In the genomic region with DNA sequence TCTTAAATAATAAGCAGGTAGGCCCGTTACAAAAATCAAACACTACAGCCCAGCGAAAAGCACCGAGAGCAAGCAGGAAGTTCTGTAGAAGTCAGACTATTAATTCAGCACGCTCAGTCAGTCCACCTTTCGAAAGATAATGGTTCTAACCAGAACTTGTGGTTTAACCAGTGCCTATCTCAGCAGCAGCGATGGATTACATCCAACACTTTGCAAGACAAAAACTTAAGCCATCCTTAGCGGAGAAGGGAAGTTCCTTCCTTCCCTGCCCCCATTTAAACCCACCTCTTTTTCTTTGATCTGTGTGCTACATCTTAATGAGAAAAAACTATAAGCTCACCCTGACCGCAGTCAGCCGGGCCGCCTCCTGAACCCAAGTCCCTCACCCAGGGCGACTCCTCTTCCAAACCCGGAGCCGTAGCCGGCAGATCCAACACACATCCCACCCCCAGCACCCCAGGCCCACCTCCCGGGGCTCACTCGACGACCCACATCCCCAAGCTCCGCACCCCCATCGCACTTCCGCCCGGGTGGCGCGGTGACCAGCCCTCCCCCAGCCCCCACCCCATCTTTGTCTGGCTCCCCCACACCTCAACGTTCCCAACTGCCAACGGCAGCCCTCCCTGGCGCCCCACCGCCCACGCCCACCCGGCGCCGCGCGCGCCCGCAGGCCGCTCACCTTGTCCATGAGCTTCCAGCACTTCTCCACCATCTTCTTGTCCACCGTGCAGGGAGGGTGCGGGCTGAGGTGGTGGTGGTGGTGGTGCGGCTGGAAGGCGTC, we compare ENCODE assay signal across 8 mouse cellular contexts. TPM values are rescaled to one million over a fixed set of nuclear protein-coding genes. Genes with fewer than 3 reads are reported as not detected.
DNase-seq lines count a peak whose midpoint lies in the region; ATAC-seq lines count a peak whose summit lies in the region.

No protein-coding gene starts in this region.

- H3K4me3 ChIP-seq in hindbrain, embryonic 11.5 days (ENCODE audit: low read depth, low read length): peak overlapping the region; percentile 56
- H3K4me3 ChIP-seq in lung, embryonic 16.5 days (ENCODE audit: low read length): peak overlapping the region; percentile 92

- H3K9ac ChIP-seq in hindbrain, embryonic 11.5 days (ENCODE audit: low read depth, low read length): peak overlapping the region; percentile 73
- peak overlapping the region; percentile 93 for H3K9ac ChIP-seq in lung, embryonic 16.5 days (ENCODE audit: low read length)

- H3K27me3 ChIP-seq in hindbrain, embryonic 11.5 days (ENCODE audit: control insufficient read depth, insufficient read depth, low read length): no peaks in the 10 kb centered on the region
- no peaks in the 10 kb centered on the region for H3K27me3 ChIP-seq in lung, embryonic 16.5 days (ENCODE audit: control insufficient read depth, insufficient read depth, low read depth, low read length)
- no peaks in the 10 kb centered on the region for H3K27me3 ChIP-seq in splenic B cell, adult 2 months (ENCODE audit: control insufficient read depth, insufficient read depth, low read length, poor library complexity, severe bottlenecking)

- H3K9me3 ChIP-seq in hindbrain, embryonic 11.5 days (ENCODE audit: control insufficient read depth, low read length): no peaks in the 10 kb centered on the region
- H3K9me3 ChIP-seq in lung, embryonic 16.5 days (ENCODE audit: control insufficient read depth, low read length): no peaks in the 10 kb centered on the region

- DNase-seq in embryo, embryonic 10.5 days (ENCODE audit: low spot score): peak; percentile 58
- DNase-seq in embryo, embryonic 10 days (ENCODE audit: low spot score): no peak
- peak; percentile 83 for DNase-seq in CD4-positive helper T cell, adult 2 months (ENCODE audit: low read depth, low spot score)
- no peak for DNase-seq in hindbrain, embryonic 11.5 days (ENCODE audit: low spot score)
- DNase-seq in splenic B cell, adult 2 months (ENCODE audit: low read depth, low spot score): peak; percentile 40
- no peak for DNase-seq in layer of hippocampus, adult 9-11 months

- peak; percentile 13 for ATAC-seq in common myeloid progenitor, adult 5-6 weeks (replicated peaks; ENCODE audit: low read depth, poor library complexity, severe bottlenecking)
- ATAC-seq in hindbrain, embryonic 11.5 days (ENCODE audit: low FRiP score): peak; percentile 84
- ATAC-seq in lung, embryonic 16.5 days (ENCODE audit: low read depth): peak; percentile 66

- peak overlapping the region; percentile 36 for H3K4me2 ChIP-seq in hindbrain, embryonic 11.5 days (replicated peaks; ENCODE audit: low read depth, low read length)
- H3K4me2 ChIP-seq in lung, embryonic 16.5 days (ENCODE audit: low read depth, low read length): peak overlapping the region; percentile 79

- no peaks in the 10 kb centered on the region for H3K4me1 ChIP-seq in hindbrain, embryonic 11.5 days (replicated peaks; ENCODE audit: control insufficient read depth, insufficient read depth, low read length)
- peaks cover 12% of the 10 kb centered on the region for H3K4me1 ChIP-seq in lung, embryonic 16.5 days (replicated peaks; ENCODE audit: control insufficient read depth, insufficient read depth, low read length)

- H3K27ac ChIP-seq in hindbrain, embryonic 11.5 days (ENCODE audit: low read depth, low read length): peak overlapping the region; percentile 76
- peak overlapping the region; percentile 92 for H3K27ac ChIP-seq in lung, embryonic 16.5 days (ENCODE audit: low read length)

- no peaks in the 10 kb centered on the region for H3K36me3 ChIP-seq in hindbrain, embryonic 11.5 days (ENCODE audit: control insufficient read depth, insufficient read depth, low read length)
- 0 out of 2 replicates have a peak, but pooled peaks cover under 1% of the 10 kb centered on the region for H3K36me3 ChIP-seq in lung, embryonic 16.5 days (ENCODE audit: control insufficient read depth, insufficient read depth, low read length)
- no peaks in the 10 kb centered on the region for H3K36me3 ChIP-seq in splenic B cell, adult 2 months (ENCODE audit: control insufficient read depth, insufficient read depth, low read length, poor library complexity, severe bottlenecking)

- WGBS in hindbrain, embryonic 11.5 days: 1% methylated on average over 37 of the region's 40 CpGs
- WGBS in lung, embryonic 16.5 days: under 1% methylated on average over 40 of the region's 40 CpGs

RNA-seq across cellular contexts. Expression of a gene that starts 0.6 kb away (rescaled TPM):
- total RNA-seq in common myeloid progenitor, adult 5-6 weeks (2017): 27.7 and 32.7 TPM in 2 replicates
- polyA plus RNA-seq in hindbrain, embryonic 11.5 days (2014; fragmentation: Nextera tagmentation; extraction: Ambion mirVana): 22.7 and 24.7 TPM in 2 replicates
- polyA plus RNA-seq in lung, embryonic 16.5 days (2015; fragmentation: Nextera tagmentation; extraction: Ambion mirVana): 15.3 and 15.5 TPM in 2 replicates

RNA-seq across cellular contexts. Expression of a gene that starts 7.3 kb away (rescaled TPM):
- not detected in 2 replicates for total RNA-seq in common myeloid progenitor, adult 5-6 weeks (2017)
- polyA plus RNA-seq in hindbrain, embryonic 11.5 days (2014; fragmentation: Nextera tagmentation; extraction: Ambion mirVana): not detected in 2 replicates
- polyA plus RNA-seq in lung, embryonic 16.5 days (2015; fragmentation: Nextera tagmentation; extraction: Ambion mirVana): 7.3 and 14.3 TPM in 2 replicates

RNA-seq across cellular contexts. Expression of a gene that starts 18.1 kb away (rescaled TPM):
- total RNA-seq in common myeloid progenitor, adult 5-6 weeks (2017): 0.58 TPM in 1 of 2 replicates, not detected in the other
- polyA plus RNA-seq in hindbrain, embryonic 11.5 days (2014; fragmentation: Nextera tagmentation; extraction: Ambion mirVana): 0.13 TPM in 1 of 2 replicates, not detected in the other
- polyA plus RNA-seq in lung, embryonic 16.5 days (2015; fragmentation: Nextera tagmentation; extraction: Ambion mirVana): 0.11 TPM in 1 of 2 replicates, not detected in the other

RNA-seq across cellular contexts. Expression of a gene that starts 35.2 kb away (rescaled TPM):
- 1.6 and 3.4 TPM in 2 replicates for total RNA-seq in common myeloid progenitor, adult 5-6 weeks (2017)
- 1.9 and 2.9 TPM in 2 replicates for polyA plus RNA-seq in hindbrain, embryonic 11.5 days (2014; fragmentation: Nextera tagmentation; extraction: Ambion mirVana)
- 9.5 and 10.4 TPM in 2 replicates for polyA plus RNA-seq in lung, embryonic 16.5 days (2015; fragmentation: Nextera tagmentation; extraction: Ambion mirVana)

RNA-seq across cellular contexts. Expression of a gene that starts 55.2 kb away (rescaled TPM):
- total RNA-seq in common myeloid progenitor, adult 5-6 weeks (2017): 4.2 and 4.8 TPM in 2 replicates
- polyA plus RNA-seq in hindbrain, embryonic 11.5 days (2014; fragmentation: Nextera tagmentation; extraction: Ambion mirVana): 2.9 and 5.7 TPM in 2 replicates
- polyA plus RNA-seq in lung, embryonic 16.5 days (2015; fragmentation: Nextera tagmentation; extraction: Ambion mirVana): 1.4 and 2.1 TPM in 2 replicates

Comparison
In these comparisons a context has a peak if more than half of its experiments do, and no peak if none do; other contexts are left out.
1. DNase-seq: peak in embryo, embryonic 10.5 days (single experiment), CD4-positive helper T cell, adult 2 months (single experiment) and splenic B cell, adult 2 months (single experiment); none in embryo, embryonic 10 days (single experiment), hindbrain, embryonic 11.5 days (single experiment) and layer of hippocampus, adult 9-11 months (single experiment).
2. ATAC-seq: peak in every context shown above with its lines; median percentile 84 in hindbrain, embryonic 11.5 days; 66 in lung, embryonic 16.5 days; 13 in common myeloid progenitor, adult 5-6 weeks.